Mouse (Mus musculus): Measurements from ENCODE around the gene Usp48.

Usp48 gene

DNA sequence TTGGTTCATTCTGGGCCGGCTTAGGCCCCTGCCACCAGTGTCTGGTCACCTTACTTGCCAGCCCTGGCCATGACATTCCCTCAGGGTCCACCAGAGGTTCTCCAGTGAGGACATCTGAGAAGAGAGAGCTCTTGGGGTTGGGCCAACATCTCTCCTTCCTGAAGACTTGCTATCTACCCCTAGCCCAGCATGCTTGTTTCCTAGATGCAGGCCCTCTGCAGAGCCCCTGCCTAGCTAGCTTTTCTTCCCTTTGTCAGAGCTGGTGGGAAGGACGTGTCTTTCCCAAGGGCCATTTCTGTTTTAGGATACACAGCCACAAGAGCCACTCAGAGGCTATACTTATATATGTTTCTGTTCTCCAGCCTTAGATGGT, 67.5 kb downstream of the Usp48 start:
- DNase-seq (ENCODE audit: low spot score in 2 of 2) = no peak

DNA sequence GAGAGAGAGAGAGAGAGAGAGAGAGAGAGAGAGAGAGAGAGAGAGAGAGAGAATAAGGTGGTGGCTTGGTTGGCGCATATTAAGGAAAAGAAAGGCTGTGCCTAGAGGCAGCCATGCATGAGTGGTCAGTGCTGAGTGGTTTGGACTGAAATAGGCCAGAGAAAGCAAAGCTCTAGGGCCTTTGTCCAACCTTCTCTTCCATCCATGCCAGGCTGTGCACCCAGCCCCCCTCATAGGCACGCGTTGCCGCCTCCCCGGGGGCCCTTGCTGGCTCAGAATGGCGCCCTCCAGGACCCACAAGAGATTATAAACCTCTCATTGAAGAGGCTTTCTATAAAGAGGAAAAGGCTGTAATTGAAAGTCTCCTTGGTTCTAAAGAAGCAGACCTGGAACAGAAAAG, 68.0 kb downstream of the Usp48 start:
- DNase-seq (ENCODE audit: low spot score in 2 of 2) = no peak

DNA sequence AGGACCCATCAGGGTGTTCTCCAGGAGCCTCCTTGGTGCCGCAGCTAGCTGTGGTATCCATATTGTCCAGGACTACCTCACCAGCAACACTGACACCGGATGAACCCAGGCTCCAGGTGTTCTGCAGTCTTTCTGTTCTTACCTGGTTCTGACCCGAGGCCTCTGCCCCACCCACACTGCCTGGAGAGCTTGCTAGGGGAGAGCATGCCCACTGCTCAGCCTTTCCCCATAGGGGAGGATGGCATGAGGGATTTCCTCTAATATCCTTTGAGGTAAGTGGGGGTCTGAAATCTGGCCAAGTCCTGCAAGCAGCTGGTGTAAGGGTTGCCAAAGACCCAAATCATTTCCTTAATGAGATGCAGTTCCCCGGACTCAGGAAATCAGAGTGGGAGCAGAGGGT, 69.9 kb downstream of the Usp48 start:
- DNase-seq (ENCODE audit: low spot score in 2 of 2) = no peak

DNA sequence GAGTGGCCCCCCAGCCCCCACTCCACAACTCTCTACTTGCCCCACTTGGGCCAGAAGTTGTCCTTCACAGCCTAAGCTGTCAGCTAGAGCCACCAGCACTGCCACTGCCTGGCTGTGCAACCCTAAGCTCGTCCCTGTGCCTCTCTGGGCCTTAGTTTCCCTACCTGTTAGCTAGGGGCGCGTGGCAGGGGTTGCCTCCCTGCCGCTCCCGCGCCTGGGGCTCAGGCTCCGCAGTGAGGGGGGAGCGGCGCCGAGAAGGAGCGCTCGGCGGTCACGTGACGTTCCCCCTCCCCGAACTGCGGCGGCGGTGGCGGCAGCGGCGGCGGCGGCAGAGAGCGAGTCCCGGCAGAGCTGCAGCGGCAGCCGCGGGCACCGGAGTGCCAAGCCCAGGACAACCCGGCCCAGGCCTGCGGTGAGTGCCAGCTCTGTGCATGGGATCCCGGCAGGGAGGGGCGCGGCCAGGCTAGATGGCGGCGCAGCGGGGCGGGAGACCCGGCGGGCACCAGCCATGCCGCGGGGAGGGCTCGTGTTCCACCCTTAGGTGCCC, 71.0 kb downstream of the Usp48 start, which contains the start of gene Rap1gap:
Gene Rap1gap (plus strand): TSS at position 294 of the 547 bp plus-strand sequence.
- no peak for DNase-seq (ENCODE audit: low spot score in 2 of 2)

DNA sequence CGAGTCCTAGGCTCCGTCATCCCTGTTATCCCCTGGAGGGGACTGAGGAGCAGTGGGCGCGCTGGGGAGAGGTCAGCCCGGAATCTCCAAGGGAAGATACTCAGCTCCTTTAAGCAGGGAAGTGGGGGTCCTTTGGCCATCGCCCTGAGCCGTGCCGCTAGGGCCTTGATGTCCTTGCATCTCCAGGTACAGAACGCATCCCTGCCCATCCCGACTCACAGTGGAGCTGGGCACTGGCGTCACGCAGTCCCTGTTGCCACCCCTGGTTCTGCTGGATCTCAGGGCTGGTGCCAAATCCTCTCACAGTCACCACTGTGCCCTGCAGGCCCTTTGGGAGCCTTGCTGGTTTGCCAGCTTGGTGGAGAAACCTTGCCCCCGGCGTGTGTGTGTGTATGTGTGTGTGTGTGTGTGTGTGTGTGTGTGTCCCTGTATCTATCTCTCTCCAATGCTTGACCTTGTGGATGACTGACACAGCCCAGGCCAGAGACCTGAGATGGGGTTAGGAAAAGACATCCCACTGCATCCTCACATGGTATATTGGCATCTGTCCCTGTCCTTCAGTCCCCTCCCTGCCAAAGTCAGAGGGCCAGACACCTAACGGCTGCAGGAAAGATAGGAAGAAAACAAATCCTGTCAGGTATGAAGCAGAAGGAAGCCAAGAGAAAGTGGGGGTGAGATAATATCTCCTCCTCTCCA, 71.6 kb downstream of the Usp48 start:
- DNase-seq (ENCODE audit: low spot score in 2 of 2) = no peak

DNA sequence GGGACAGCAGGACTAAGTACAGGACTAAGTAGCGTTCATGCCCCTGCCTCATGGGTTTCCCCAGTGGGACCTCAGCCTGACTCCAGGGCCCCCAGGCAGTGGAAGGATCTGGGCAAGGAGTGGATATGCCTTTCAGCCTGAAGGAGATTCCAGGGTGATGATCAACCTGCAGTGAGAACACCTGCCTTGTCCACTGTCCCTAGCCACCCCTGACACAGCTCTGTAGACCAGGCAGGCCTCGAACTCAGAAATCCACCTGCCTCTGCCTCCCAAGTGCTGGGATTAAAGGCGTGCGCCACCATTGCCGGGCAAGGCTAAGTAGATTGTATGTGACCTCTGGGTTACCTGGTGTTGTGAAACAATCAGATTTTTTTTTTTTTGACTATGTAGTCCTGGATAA, 72.2 kb downstream of the Usp48 start:
- DNase-seq (ENCODE audit: low spot score in 2 of 2) = no peak

DNA sequence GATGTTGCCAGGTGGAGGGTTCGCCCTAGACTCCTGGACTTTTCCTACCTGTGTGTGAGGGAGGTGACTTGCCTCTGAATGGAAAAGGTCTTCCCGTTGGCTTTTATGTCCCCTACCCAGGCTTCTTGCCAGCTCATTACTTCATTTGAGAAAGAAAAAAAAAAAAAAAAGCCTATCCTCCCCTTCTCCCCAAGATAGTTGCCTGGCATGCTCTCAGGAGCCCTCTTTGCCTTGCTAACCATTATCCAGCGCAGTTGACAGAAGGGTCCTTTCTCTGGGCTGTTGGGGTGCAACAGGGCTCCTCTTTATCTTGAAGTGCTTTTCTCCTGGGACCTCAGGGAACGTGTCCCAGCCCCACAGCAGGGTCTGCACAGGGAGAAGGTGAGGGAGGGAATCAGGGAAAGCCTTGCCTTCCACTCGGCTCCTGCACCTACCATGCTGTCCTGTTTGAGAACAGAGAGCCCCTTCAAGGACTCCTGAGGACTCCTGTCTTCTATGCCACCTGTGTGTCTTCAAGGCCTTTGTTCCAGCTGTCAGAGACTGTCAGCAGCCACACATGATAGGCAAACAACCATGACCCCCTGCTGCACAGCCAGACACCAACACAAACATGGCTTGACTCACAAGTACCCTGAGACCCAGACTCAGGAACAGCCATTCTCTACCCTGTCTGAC, 72.9 kb downstream of the Usp48 start:
- no peak for DNase-seq (ENCODE audit: low spot score in 2 of 2)

DNA sequence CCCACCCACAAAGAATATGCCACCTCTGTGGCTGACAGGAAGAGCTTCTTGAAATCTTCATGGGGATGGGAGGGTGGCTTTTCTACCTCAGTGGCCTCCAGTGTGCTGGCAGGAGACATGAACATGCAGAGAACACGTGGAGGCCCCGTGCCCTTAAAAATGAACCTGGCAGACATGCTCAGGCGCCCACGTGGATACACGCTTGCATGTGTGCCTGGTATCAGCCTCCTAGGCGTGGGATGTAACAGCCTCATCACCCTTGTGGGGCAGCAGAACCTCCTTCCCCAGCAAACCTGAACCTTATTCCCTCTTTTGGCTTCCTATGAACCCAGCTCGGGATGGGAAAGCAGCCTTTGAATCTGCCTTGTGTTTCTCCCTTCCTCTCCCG, 73.4 kb downstream of the Usp48 start:
- no peak for DNase-seq (ENCODE audit: low spot score in 2 of 2)

DNA sequence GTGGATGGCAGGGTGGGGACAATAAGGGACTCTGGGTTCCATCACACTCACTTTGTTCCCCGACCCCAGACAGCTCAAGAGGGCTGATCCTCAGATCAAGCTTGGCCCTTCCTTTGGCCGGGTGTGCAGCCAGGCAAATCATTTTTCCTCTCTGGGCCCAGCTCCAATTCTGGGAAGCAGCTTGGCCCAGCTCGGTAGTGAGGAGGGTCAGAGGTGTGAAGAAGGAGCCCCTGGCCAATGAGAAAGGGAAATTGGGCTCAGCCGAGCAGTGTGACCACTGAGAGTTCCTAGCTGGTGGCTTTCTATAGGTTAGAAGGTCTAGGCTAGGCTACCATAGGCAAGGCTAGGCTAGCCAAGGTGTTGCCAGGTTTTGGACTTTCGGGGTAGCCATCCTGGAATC, 74.2 kb downstream of the Usp48 start:
- DNase-seq (ENCODE audit: low spot score in 2 of 2) = no peak

DNA sequence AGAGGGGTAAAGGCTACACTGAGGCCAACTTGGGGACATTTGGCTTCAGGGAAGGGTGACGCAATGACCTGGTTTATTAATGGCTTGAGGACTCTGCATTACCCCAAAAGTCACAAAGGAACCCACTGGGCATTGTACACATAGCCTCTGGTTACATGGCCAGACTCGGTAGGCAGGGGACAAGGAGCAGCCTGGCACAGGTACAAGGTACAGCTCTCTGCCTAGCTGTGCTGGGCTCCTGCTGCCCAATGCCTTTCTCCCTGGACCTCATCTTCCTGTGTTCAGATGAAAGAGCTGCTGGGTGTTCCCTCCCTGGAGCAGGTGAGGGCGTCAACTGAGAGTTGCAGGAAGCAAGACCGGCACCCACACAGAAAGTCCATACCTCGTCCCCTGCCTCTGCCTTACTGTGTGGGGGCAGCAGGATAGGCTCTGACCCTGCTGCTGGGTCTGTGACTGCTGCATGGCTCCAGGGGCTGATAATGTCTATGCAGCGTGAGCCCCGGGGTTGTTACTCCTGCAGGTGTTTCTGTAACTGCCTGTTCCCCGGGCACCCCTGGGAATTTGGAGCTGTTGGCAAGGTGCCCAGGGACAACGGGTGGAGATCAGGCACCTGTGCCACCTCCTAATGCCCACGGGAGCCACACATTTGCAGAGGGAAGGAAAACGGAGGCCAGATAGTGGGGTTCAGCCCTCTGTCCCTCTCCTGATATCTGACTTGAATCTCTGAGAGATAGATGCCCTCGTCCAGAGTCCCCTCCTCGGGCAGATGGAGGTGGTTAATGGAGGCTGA, 78.4 kb downstream of the Usp48 start:
- DNase-seq (ENCODE audit: low spot score in 2 of 2) = no peak

DNA sequence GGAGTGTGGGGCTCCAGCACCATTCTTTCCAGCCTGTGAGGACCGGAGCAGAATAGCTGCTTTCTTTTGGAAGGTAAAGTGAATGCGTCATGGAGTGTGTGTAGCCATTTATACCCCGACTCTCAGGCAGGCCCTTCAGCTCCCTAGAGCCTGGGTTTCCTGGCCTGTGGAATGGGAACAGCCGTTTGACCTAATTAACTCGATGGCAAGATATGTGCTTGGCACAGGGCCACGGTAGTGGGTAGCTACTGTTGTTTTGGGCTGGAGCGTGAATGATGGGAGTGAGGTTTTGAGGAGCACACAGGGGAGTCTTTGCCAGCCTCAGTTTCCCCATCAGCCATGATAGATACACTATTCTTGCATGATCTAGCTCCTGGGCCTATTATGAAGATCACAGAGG, 82.0 kb downstream of the Usp48 start:
- DNase-seq (ENCODE audit: low spot score in 2 of 2) = no peak

DNA sequence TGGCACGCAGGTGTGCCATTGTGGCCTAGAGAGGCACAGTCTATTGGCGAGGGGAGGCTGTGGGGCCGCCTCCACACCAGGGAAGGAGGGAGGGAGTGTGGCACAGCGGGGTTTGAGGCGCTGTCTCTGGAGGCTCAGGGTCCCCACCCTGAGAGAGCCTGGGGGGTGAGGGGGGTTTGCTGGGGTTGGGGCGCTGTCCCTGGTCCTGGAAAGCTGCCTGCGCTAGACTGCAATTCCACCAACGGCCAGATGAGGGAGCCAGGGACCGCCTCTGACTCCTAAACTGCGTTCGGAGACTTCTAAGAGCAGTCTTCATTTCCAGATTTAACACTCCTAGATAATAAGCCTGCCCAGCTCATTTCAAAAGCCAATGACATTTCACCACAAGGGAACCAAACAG, 82.5 kb downstream of the Usp48 start:
- DNase-seq (ENCODE audit: low spot score in 2 of 2) = peak; percentile 63 to 79

DNA sequence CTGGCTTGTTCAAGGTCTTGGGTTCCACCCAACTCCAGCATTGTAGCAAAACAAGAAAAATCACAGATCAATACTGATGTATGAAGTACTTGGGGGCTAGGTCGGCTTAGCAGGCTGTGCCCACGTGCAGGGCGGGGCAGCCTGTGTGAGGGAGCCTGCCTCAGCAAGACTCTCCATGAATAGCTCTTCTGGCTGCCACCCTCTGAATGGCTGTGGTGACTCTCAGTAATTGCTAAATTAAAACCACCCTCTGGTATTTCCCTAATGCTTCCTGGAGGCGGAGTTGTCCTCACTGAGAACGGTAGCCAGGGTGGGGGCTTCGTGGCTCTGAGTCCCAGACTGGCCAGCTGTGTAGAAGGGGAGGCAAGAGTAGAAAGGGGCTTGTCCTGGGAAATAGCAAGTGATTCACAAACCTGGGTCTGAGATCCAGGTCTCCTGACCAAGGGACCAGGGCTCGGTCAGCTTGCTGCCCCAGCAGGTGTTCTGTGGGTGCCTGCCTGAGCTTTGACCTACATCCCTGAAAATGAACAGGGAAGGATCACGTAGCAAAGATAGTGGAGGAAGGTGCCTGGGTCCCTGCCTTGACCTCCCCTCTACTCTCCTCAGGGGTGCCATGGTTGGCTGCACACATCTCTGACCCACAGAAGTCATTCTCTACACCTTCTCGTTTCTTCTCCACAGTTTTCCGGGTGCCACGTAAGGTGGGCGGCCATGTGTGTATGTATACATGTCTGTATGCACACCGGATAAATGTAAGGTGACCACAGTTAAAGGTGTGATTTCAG, 83.3 kb downstream of the Usp48 start:
- DNase-seq (ENCODE audit: low spot score in 2 of 2) = no peak

DNA sequence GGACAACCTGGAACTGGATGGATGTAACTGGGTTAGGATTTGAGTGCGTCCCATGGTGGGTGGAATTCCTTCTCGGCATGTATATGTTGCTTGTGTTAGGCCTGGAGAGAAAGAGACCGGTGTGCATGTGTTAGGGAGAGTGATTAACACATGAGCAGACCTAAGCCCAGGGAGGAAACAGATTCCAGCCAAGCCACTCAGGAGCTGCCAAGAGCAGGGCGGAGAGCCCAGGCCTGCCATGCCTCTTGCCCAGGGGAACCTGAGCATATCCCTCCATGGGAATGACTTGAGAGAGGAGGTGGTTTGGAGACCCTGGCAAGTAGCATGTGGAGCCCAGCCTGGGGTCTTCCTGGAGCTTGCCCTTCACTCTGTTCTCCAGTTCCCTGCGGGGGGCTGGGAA, 84.4 kb downstream of the Usp48 start:
- DNase-seq (ENCODE audit: low spot score in 2 of 2) = no peak

DNA sequence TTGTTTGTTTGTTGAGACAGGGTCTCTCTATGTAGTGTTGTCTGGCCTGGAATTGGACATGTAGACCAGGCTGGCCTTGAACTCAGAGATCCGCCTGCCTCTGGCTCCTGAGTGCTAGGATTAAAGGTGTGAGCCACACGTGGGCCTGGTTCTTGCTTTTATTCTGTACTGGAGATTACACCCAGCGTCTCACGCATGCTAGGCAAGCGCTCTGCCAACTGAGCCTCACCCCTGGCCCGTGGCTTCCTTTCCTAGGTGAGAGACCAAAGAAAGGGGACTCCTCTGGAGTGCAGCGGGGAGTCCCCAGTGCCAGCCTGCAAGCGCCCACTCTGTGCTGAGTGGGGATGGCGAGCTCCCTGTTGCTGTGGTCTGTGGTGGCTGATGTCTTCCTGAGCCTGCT, 85.0 kb downstream of the Usp48 start:
- DNase-seq (ENCODE audit: low spot score in 2 of 2) = no peak

DNA sequence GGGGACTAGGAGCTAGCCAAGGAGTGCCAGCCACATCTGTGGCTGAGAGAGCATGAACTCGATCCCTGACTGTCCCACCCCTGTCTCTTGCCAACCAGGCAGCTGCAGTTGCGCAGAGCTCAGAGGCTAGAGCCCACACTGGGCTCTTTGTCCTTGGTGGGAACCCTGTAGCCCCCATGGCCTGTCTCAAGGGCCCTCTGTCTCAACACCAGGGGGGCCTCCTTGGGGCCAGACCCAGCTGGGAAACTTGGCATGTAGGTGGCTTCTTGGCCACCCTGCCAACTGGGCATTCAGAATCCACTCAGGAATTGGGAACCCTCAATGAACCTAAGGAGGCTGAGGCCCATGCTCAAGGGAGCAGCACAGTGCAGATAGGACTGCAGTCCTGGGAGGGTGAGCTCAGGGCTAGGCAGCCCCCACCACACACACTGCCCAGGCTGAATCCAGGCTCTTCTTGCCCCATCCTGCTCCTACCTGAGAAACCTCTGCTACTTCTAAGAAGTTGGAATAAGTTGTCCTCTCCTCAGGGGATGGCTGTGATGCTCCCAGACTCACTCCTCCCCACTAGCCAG, 86.5 kb downstream of the Usp48 start:
- DNase-seq (ENCODE audit: low spot score in 2 of 2) = no peak

DNA sequence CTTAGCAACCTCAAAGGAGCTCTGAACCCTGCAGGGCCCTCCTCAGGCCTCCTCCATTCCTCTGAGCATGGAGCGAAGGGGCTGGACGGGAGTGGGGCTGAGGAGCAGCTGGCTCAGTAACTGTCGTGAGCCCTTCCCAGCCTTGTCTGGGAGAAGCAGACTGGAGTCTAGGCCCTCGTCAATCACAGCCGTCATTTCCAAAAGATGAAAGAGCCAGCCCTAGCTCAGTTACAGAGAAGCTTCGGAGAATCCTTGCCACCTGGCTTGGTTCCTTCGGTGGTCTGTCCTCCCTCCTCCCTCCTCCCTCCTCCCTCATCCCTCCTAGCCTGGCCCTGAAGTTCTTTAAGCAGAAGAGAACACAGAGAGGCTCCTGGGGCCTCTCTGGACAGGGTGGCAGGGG, 87.2 kb downstream of the Usp48 start:
- DNase-seq (ENCODE audit: low spot score in 2 of 2) = no peak

DNA sequence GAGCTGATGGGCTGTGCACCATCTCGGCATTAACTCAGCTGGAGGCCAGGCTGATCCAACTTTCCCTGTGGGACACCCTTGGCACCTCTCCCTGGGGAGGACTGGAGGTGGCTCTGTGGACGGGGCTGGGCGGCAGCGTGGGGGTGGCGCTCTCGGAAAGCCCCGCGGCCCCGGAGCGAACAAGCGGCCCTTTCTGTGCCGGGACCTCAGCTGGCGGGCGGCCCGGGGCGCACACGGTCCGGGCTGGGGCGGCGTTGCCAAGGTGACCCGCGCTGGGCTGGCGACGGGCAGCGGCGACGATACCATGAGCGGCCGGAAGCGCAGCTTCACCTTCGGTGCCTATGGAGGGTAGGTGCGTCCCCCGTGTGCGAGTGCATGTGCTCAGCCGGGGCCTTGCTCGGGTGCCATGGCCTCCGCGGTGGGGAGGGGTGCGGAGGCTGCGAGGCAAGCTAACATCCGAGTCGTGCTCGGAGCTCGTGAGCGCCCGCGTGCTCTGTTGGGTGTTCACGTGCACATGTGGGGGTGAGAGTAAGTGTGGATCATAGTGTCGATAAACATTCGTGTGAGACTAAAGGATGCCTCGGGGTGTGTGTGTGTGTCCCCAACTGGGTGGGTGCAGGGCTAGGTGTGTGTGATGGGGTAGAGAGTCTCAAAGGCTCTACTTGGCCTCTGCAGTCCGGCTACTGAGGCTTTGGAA, 88.0 kb downstream of the Usp48 start:
- no peak for DNase-seq (ENCODE audit: low spot score in 2 of 2)

DNA sequence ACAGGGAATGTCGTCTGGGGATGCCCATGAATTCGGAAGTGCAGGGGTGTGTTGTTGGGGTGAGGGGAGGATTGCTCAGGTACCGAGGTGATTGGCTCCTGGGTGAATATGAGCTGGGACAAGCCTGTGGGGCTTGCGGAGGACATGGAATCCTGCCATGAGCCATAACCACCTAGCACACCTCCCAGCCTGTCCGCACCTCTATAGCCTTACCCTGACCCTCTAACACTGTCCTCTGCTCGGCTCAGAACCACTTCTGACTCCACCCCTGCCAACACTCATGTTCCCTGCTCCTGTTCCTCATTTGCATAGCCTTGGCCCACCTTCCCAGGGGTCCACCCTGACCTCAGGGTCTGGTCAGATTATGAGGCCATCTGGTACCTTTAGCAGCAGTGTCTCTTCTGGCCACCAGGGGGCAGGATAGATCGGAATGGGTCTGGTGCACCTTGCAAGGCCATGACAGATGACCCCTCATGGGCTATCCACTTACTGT, 89.5 kb downstream of the Usp48 start:
- DNase-seq (ENCODE audit: low spot score in 2 of 2) = peak; percentile 34 to 68

DNA sequence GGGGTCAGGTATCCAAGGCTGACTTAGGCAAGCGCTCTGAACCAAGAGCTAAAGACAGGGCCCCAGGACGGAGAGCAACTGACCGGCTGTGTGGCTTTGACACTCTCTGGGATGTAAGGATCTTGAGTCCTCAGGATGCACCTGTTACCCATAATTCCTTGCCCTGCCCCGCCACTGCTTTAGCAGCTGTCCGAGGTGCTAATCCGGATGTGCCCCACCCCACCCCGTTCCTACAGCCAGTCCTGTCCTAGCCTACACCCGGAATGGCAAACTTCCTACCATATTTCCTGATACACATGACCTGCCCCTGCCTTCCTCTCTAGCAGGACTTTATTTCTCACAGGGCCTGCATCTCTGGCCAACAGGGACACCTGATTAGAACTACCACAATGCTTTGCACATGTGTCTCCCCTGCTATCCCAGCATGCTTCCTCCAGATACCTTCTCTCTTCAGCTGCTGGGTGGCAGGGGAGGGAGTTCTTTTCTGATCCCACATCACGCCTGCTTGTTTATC, 91.3 kb downstream of the Usp48 start:
- no peak for DNase-seq (ENCODE audit: low spot score in 2 of 2)

All from spleen, postnatal 10 days (tissue).